Mouse (Mus musculus): ENCODE measurements around the gene Hivep3. TPM values are rescaled to one million over a fixed set of nuclear protein-coding genes. Genes with fewer than 3 reads are reported as not detected.

Gene Hivep3
- polyA plus RNA-seq, 1 experiment from 2014 or later = 19.0 TPM

- Histone ChIP-seq H3K36me3 (replicated peaks) (no peaks in the 10 kb centered on the region), H3K27ac (peak overlapping the region; percentile 69), H3K9me3 (no peaks in the 10 kb centered on the region), H3K9ac (peak overlapping the region; percentile 52), H3K27me3 (replicated peaks) (peaks cover 13% of the 10 kb centered on the region), H3K4me2 (peak overlapping the region; percentile 81), H3K4me1 (peaks cover 11% of the 10 kb centered on the region), H3K4me3 (peak overlapping the region; percentile 67)
- ATAC-seq (replicated peaks) = no peak
- under 1% methylated on average over 44 of the region's 44 CpGs for WGBS
Measured at GRCm38 (mm10) chr4:119733942-119734341, 358 bp downstream of the Hivep3 start.

GRCm38 (mm10) chr4:119734352-119734751, 768 bp downstream of the Hivep3 start:
- WGBS = 12% methylated on average over 4 of the region's 4 CpGs
- H3K9me3 ChIP-seq = no peaks in the 10 kb centered on the region
- H3K27me3 ChIP-seq (replicated peaks) = peaks cover 13% of the 10 kb centered on the region
- H3K9ac ChIP-seq = peak overlapping the region; percentile 52; the same call in 1 of the 2 replicates
- no peak for ATAC-seq (replicated peaks)
- peak overlapping the region; percentile 67 for H3K4me3 ChIP-seq
- peak overlapping the region; percentile 81 for H3K4me2 ChIP-seq
- no peak overlapping the region for H3K27ac ChIP-seq
- peaks cover 11% of the 10 kb centered on the region for H3K4me1 ChIP-seq
- H3K36me3 ChIP-seq (replicated peaks) = no peaks in the 10 kb centered on the region

GRCm38 (mm10) chr4:119738641-119739040, 5.1 kb downstream of the Hivep3 start:
- no peaks in the 10 kb centered on the region for H3K36me3 ChIP-seq (replicated peaks)
- peaks cover 6% of the 10 kb centered on the region for H3K4me1 ChIP-seq
- H3K9ac ChIP-seq = no peak overlapping the region
- H3K27me3 ChIP-seq (replicated peaks) = peaks cover 13% of the 10 kb centered on the region
- no peaks in the 10 kb centered on the region for H3K9me3 ChIP-seq
- H3K4me2 ChIP-seq = no peak overlapping the region
- WGBS = 69% methylated on average over 4 of the region's 4 CpGs
- no peak overlapping the region for H3K4me3 ChIP-seq
- ATAC-seq (replicated peaks) = no peak
- no peak overlapping the region for H3K27ac ChIP-seq

GRCm38 (mm10) chr4:119739301-119740062, 5.9 kb downstream of the Hivep3 start:
- 44% methylated on average over 9 of the region's 9 CpGs for WGBS
- peaks cover 3% of the 10 kb centered on the region for H3K4me1 ChIP-seq
- no peaks in the 10 kb centered on the region for H3K36me3 ChIP-seq (replicated peaks)
- H3K9me3 ChIP-seq = no peaks in the 10 kb centered on the region
- H3K4me3 ChIP-seq = no peak overlapping the region
- no peak overlapping the region for H3K4me2 ChIP-seq
- peaks cover 11% of the 10 kb centered on the region for H3K27me3 ChIP-seq (replicated peaks)
- no peak overlapping the region for H3K9ac ChIP-seq
- ATAC-seq (replicated peaks) = no peak
- no peak overlapping the region for H3K27ac ChIP-seq

- Histone ChIP-seq H3K27me3 (replicated peaks) (no peaks in the 10 kb centered on the region), H3K9ac (no peak overlapping the region), H3K4me2 (no peak overlapping the region), H3K4me3 (no peak overlapping the region), H3K9me3 (no peaks in the 10 kb centered on the region), H3K4me1 (no peaks in the 10 kb centered on the region), H3K36me3 (replicated peaks) (no peaks in the 10 kb centered on the region), H3K27ac (no peak overlapping the region)
- ATAC-seq (replicated peaks) = no peak
- WGBS = 81% methylated on average over 2 of the region's 2 CpGs
Measured at GRCm38 (mm10) chr4:119748341-119748740, 14.8 kb downstream of the Hivep3 start.

GRCm38 (mm10) chr4:119750157-119750556, 16.6 kb downstream of the Hivep3 start:
- H3K9ac ChIP-seq = no peak overlapping the region
- 43% methylated on average over 4 of the region's 4 CpGs for WGBS
- no peak overlapping the region for H3K27ac ChIP-seq
- no peaks in the 10 kb centered on the region for H3K36me3 ChIP-seq (replicated peaks)
- no peaks in the 10 kb centered on the region for H3K4me1 ChIP-seq
- ATAC-seq (replicated peaks) = no peak
- H3K4me3 ChIP-seq = no peak overlapping the region
- H3K27me3 ChIP-seq (replicated peaks) = no peaks in the 10 kb centered on the region
- H3K9me3 ChIP-seq = no peaks in the 10 kb centered on the region
- no peak overlapping the region for H3K4me2 ChIP-seq

GRCm38 (mm10) chr4:119750681-119751211, 17.2 kb downstream of the Hivep3 start:
- Histone ChIP-seq H3K36me3 (replicated peaks) (no peaks in the 10 kb centered on the region), H3K9me3 (no peaks in the 10 kb centered on the region), H3K9ac (no peak overlapping the region), H3K4me2 (no peak overlapping the region), H3K4me3 (no peak overlapping the region), H3K27ac (no peak overlapping the region), H3K27me3 (replicated peaks) (no peaks in the 10 kb centered on the region), H3K4me1 (no peaks in the 10 kb centered on the region)
- 89% methylated on average over 6 of the region's 6 CpGs for WGBS
- no peak for ATAC-seq (replicated peaks)

GRCm38 (mm10) chr4:119751408-119752006, 17.9 kb downstream of the Hivep3 start:
- Histone ChIP-seq H3K9me3 (no peaks in the 10 kb centered on the region), H3K27ac (no peak overlapping the region), H3K4me2 (no peak overlapping the region), H3K4me3 (no peak overlapping the region), H3K27me3 (replicated peaks) (no peaks in the 10 kb centered on the region), H3K36me3 (replicated peaks) (no peaks in the 10 kb centered on the region), H3K9ac (no peak overlapping the region), H3K4me1 (no peaks in the 10 kb centered on the region)
- WGBS = 75% methylated on average over 2 of the region's 2 CpGs
- ATAC-seq (replicated peaks) = no peak

- no peaks in the 10 kb centered on the region for H3K4me1 ChIP-seq
- WGBS = 88% methylated on average over 4 of the region's 4 CpGs
- no peak overlapping the region for H3K4me3 ChIP-seq
- no peak overlapping the region for H3K4me2 ChIP-seq
- no peaks in the 10 kb centered on the region for H3K36me3 ChIP-seq (replicated peaks)
- no peaks in the 10 kb centered on the region for H3K9me3 ChIP-seq
- no peak for ATAC-seq (replicated peaks)
- H3K9ac ChIP-seq = no peak overlapping the region
- no peaks in the 10 kb centered on the region for H3K27me3 ChIP-seq (replicated peaks)
- no peak overlapping the region for H3K27ac ChIP-seq
Measured at GRCm38 (mm10) chr4:119759574-119760233, 26.1 kb downstream of the Hivep3 start.

GRCm38 (mm10) chr4:119760820-119761219, 27.2 kb downstream of the Hivep3 start:
- Histone ChIP-seq H3K27ac (no peak overlapping the region), H3K4me3 (no peak overlapping the region), H3K27me3 (replicated peaks) (no peaks in the 10 kb centered on the region), H3K4me1 (no peaks in the 10 kb centered on the region), H3K9ac (no peak overlapping the region), H3K4me2 (no peak overlapping the region), H3K36me3 (replicated peaks) (no peaks in the 10 kb centered on the region), H3K9me3 (no peaks in the 10 kb centered on the region)
- WGBS = 80% methylated on average over 7 of the region's 7 CpGs
- no peak for ATAC-seq (replicated peaks)

GRCm38 (mm10) chr4:119761459-119762121, 28.0 kb downstream of the Hivep3 start:
- H3K36me3 ChIP-seq (replicated peaks) = no peaks in the 10 kb centered on the region

GRCm38 (mm10) chr4:119762171-119762570, 28.6 kb downstream of the Hivep3 start:
- H3K9ac ChIP-seq = no peak overlapping the region
- H3K36me3 ChIP-seq (replicated peaks) = no peaks in the 10 kb centered on the region
- no peak overlapping the region for H3K4me2 ChIP-seq
- no peak overlapping the region for H3K4me3 ChIP-seq
- H3K27me3 ChIP-seq (replicated peaks) = no peaks in the 10 kb centered on the region
- no peaks in the 10 kb centered on the region for H3K9me3 ChIP-seq
- 84% methylated on average over 2 of the region's 2 CpGs for WGBS
- H3K27ac ChIP-seq = no peak overlapping the region
- no peaks in the 10 kb centered on the region for H3K4me1 ChIP-seq
- ATAC-seq (replicated peaks) = no peak

More at GRCm38 (mm10) chr4:119761459-119762121, 28.0 kb downstream of the Hivep3 start:
- 70% methylated on average over 9 of the region's 9 CpGs for WGBS
- H3K27ac ChIP-seq = no peak overlapping the region
- H3K9ac ChIP-seq = no peak overlapping the region
- H3K9me3 ChIP-seq = no peaks in the 10 kb centered on the region
- no peaks in the 10 kb centered on the region for H3K4me1 ChIP-seq
- no peak overlapping the region for H3K4me3 ChIP-seq
- no peak for ATAC-seq (replicated peaks)
- H3K27me3 ChIP-seq (replicated peaks) = no peaks in the 10 kb centered on the region
- no peak overlapping the region for H3K4me2 ChIP-seq

All from midbrain, embryonic 15.5 days (tissue).